Mouse (Mus musculus) 416B (cell line): ENCODE data around the gene Anks1b.
"Not testable (repeated sequence)": the region's sequence is repeated elsewhere in the genome, so short reads cannot be mapped to it uniquely, and the experiment has no call there.

Source experiments
- DNase-seq: peaks from one replicate; pipeline ENCODE4 v3.0.0; 2011; ENCODE audit warnings: low read depth

Anks1b gene

GRCm38 (mm10) chr10:90577099-90577461 is 703.8 kb downstream of the Anks1b start:
- DNase-seq = no peak

- DNase-seq = no peak
These were observed 704.5 kb downstream of the Anks1b start for GRCm38 (mm10) chr10:90577777-90578176.

GRCm38 (mm10) chr10:90579970-90580369 is 706.7 kb downstream of the Anks1b start:
- DNase-seq = no peak

GRCm38 (mm10) chr10:90584052-90584451 is 710.7 kb downstream of the Anks1b start:
- no peak for DNase-seq

GRCm38 (mm10) chr10:90596142-90596541 is 722.8 kb downstream of the Anks1b start:
- DNase-seq = no peak

- DNase-seq = no peak
These were observed 723.3 kb downstream of the Anks1b start for GRCm38 (mm10) chr10:90596576-90596975.

GRCm38 (mm10) chr10:90599149-90599548 is 725.8 kb downstream of the Anks1b start:
- DNase-seq = no peak

GRCm38 (mm10) chr10:90599726-90600531 is 726.6 kb downstream of the Anks1b start:
- DNase-seq = no peak

- DNase-seq = no peak
These were observed 734.3 kb downstream of the Anks1b start for GRCm38 (mm10) chr10:90607586-90607985.

- no peak for DNase-seq
These were observed 736.1 kb downstream of the Anks1b start for GRCm38 (mm10) chr10:90609437-90609836.

GRCm38 (mm10) chr10:90613051-90613450 is 739.7 kb downstream of the Anks1b start:
- no peak for DNase-seq

- DNase-seq = no peak
These were observed 741.9 kb downstream of the Anks1b start for GRCm38 (mm10) chr10:90615196-90615595.

GRCm38 (mm10) chr10:90616622-90617021 is 743.3 kb downstream of the Anks1b start:
- no peak for DNase-seq

GRCm38 (mm10) chr10:90617664-90618296 is 744.5 kb downstream of the Anks1b start:
- no peak for DNase-seq

- DNase-seq = no peak
These were observed 754.2 kb downstream of the Anks1b start for GRCm38 (mm10) chr10:90627532-90627931.

GRCm38 (mm10) chr10:90630099-90630698 is 756.9 kb downstream of the Anks1b start:
- DNase-seq = no peak

- DNase-seq = not testable (repeated sequence)
These were observed 757.5 kb downstream of the Anks1b start for GRCm38 (mm10) chr10:90630794-90631193.

GRCm38 (mm10) chr10:90637352-90637751 is 764.0 kb downstream of the Anks1b start:
- no peak for DNase-seq

- DNase-seq = no peak
These were observed 776.4 kb downstream of the Anks1b start for GRCm38 (mm10) chr10:90649681-90650080.

- no peak for DNase-seq
These were observed 784.3 kb downstream of the Anks1b start for GRCm38 (mm10) chr10:90657416-90658120.

- DNase-seq = no peak
These were observed 793.4 kb downstream of the Anks1b start for GRCm38 (mm10) chr10:90666746-90667145.

GRCm38 (mm10) chr10:90670291-90670690 is 797.0 kb downstream of the Anks1b start:
- no peak for DNase-seq

- no peak for DNase-seq
These were observed 798.8 kb downstream of the Anks1b start for GRCm38 (mm10) chr10:90672135-90672534.
